Mouse (Mus musculus): Measurements from ENCODE around the gene Olfr1406. TPM values are rescaled to one million over a fixed set of nuclear protein-coding genes. Genes with fewer than 3 reads are reported as not detected.

The Olfr1406 gene
- polyA plus RNA-seq (2012; rRNA removed) = not detected in 2 replicates

GRCm38 (mm10) chr1:173190540-173190939 lies at the start of gene Olfr1406:
Gene Olfr1406 (minus strand): TSS chr1:173190640.

GRCm38 (mm10) chr1:173227081-173227480 lies 36.6 kb upstream of the Olfr1406 start, which contains the start of gene Fcer1a:
Gene Fcer1a (minus strand): TSS chr1:173227214.

GRCm38 (mm10) chr1:173212092-173212491 lies 21.7 kb upstream of the Olfr1406 start, which contains the start of gene Olfr1404:
Gene Olfr1404 (plus strand): TSS chr1:173212392.

GRCm38 (mm10) chr1:173197508-173197907 lies 7.1 kb upstream of the Olfr1406 start, which contains the start of gene Olfr218:
Gene Olfr218 (plus strand): TSS chr1:173197808.

GRCm38 (mm10) chr1:173137274-173137673 lies 53.2 kb downstream of the Olfr1406 start, which contains the start of gene Olfr1408:
Gene Olfr1408 (minus strand): TSS chr1:173137374.

Other genes starting within 250 kb of the Olfr1406 start
- gene Olfr16, start 240.2 kb downstream of the Olfr1406 start, polyA plus RNA-seq (2012; rRNA removed) = not detected in 2 replicates
- not detected in 2 replicates for gene Olfr1408, start 53.3 kb downstream of the Olfr1406 start, polyA plus RNA-seq (2012; rRNA removed)
- gene Olfr218, start 7.2 kb upstream of the Olfr1406 start, polyA plus RNA-seq (2012; rRNA removed) = not detected in 2 replicates
- gene Olfr1404, start 21.8 kb upstream of the Olfr1406 start, polyA plus RNA-seq (2012; rRNA removed) = not detected in 2 replicates
- gene Fcer1a, start 36.6 kb upstream of the Olfr1406 start, polyA plus RNA-seq (2012; rRNA removed) = 0.05 TPM in 1 of 2 replicates, not detected in the other
- gene Olfr418, start 75.4 kb upstream of the Olfr1406 start, polyA plus RNA-seq (2012; rRNA removed) = not detected in 2 replicates
- gene Mptx2, start 87.1 kb upstream of the Olfr1406 start, polyA plus RNA-seq (2012; rRNA removed) = not detected in 2 replicates
- gene Ackr1, start 143.1 kb upstream of the Olfr1406 start, polyA plus RNA-seq (2012; rRNA removed) = 96.9 and 102 TPM in 2 replicates
- 3.2 and 3.6 TPM in 2 replicates for gene Aim2, start 160.2 kb upstream of the Olfr1406 start, polyA plus RNA-seq (2012; rRNA removed)
- 319 and 352 TPM in 2 replicates for gene Cadm3, start 177.1 kb upstream of the Olfr1406 start, polyA plus RNA-seq (2012; rRNA removed)